Mouse (Mus musculus) small intestine, adult 2 months (tissue): ENCODE results near the gene Glt1d1. TPM values are rescaled to one million over a fixed set of nuclear protein-coding genes. Genes with fewer than 3 reads are reported as not detected.

Source experiments
- H3K27ac ChIP-seq: fragments of 200-500 bp; 2 replicates; pipeline ENCODE4 v1.5.1; 2012; ENCODE audit warnings: low read depth, low read length, control low read depth, inconsistent platforms; ENCODE audit not compliant: insufficient read depth
- H3K27me3 ChIP-seq: fragments of 200-500 bp; 2 replicates; pipeline ENCODE4 v1.6.1; 2012; ENCODE audit warnings: mild to moderate bottlenecking, moderate library complexity, low read length, inconsistent platforms; ENCODE audit not compliant: control insufficient read depth, insufficient read depth
- H3K36me3 ChIP-seq: fragments of 200-500 bp; 2 replicates; pipeline ENCODE4 v1.6.1; 2012; ENCODE audit warnings: mild to moderate bottlenecking, low read length, control low read depth, inconsistent platforms; ENCODE audit not compliant: control insufficient read depth, insufficient read depth
- H3K4me1 ChIP-seq: fragments of 200-500 bp; 2 replicates; pipeline ENCODE4 v1.6.1; 2012; ENCODE audit warnings: low read length, inconsistent platforms, mixed read lengths; ENCODE audit not compliant: control insufficient read depth, insufficient read depth, insufficient read length
- H3K4me3 ChIP-seq: fragments of 200-500 bp; 2 replicates; pipeline ENCODE4 v1.5.1; 2012; ENCODE audit warnings: low read depth, mild to moderate bottlenecking, control low read depth, inconsistent platforms, low read length, moderate library complexity
- CTCF ChIP-seq: fragments of 200-500 bp; IDR thresholded peaks from 2 replicates; pipeline ENCODE4 v1.5.1; 2012; ENCODE audit warnings: low read depth, mild to moderate bottlenecking, control low read depth, inconsistent platforms, low read length, moderate library complexity, mixed read lengths; ENCODE audit not compliant: insufficient replicate concordance, insufficient read length; ENCODE audit errors: extremely low read depth
- POLR2A ChIP-seq: fragments of 200-500 bp; IDR thresholded peaks from 2 replicates; pipeline ENCODE4 v1.6.1; 2012; ENCODE audit warnings: low read depth, mild to moderate bottlenecking, control low read depth, inconsistent platforms, low read length, moderate library complexity
- WGBS: fragments of 180-500 bp; shearing (Covaris S2); methylation state at CpG from one replicate; pipeline ENCODE4 v1.1.7; 2018; 5-methylcytosine and 5-hydroxymethylcytosine counted together
- polyA plus RNA-seq: library from polyadenylated mRNA; depleted of rRNA; stranded (reverse); fragments of >200 nt; gene quantifications from 2 replicates; pipeline ENCODE4 v1.2.3, GENCODE M21; 2012

Glt1d1 gene
- polyA plus RNA-seq, 1 experiment: 0.65 TPM

DNA sequence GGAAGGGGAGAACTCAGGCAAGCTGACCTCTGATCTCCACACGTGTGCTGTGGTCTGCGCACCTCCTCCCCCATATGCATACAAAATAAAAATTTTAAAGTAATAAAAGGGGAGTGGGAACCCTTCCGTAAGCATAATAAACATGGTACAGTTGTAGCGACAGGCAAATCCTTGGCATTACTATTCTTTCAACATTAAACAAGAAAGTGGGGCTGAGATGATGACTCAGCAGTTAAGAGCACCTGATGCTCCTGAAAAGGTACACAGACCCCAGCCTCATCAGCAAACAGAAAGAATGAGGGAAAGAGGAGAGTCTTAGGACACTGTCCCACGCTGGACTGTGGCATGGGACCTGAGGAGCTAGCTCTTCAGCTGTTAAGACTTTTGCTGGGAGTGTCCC lies 29.1 kb upstream of the Glt1d1 start:
- H3K4me3 ChIP-seq: no peak overlapping the region
- 89% methylated on average over 5 of the region's 5 CpGs for WGBS
- H3K36me3 ChIP-seq: peaks cover 66% of the 10 kb centered on the region

DNA sequence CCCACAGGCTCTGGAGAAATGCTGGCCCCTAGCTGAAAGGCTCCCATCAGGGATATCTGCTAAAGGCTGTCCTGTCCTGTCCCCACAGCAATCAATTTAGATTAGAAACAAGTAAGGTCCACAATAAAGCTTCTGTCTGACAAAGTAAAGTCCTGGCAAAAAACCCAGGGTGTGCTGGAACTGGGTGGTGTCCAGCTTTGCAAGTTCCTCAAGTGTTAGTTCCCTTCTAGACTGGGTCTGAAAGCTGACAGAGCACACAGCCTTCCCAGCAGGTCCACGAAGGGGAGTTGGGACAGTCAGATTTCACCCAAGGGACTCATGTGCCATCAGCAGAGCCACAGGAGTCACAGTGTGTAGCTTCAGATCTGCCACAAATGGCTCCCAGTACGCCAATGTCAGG lies 24.6 kb upstream of the Glt1d1 start:
- no peak overlapping the region for H3K4me3 ChIP-seq
- peaks cover 31% of the 10 kb centered on the region for H3K36me3 ChIP-seq
- H3K27ac ChIP-seq: no peak overlapping the region
- no peak for TF ChIP-seq POLR2A
- H3K27me3 ChIP-seq: no peaks in the 10 kb centered on the region
- H3K4me1 ChIP-seq: peaks cover 14% of the 10 kb centered on the region; the same call in 1 of the 2 replicates
- WGBS: 70% methylated on average over 2 of the region's 2 CpGs

More for the DNA sequence above, 29.1 kb upstream of the Glt1d1 start:
- no peak overlapping the region for H3K27ac ChIP-seq
- H3K27me3 ChIP-seq: no peaks in the 10 kb centered on the region
- TF ChIP-seq POLR2A: no peak
- no peak for TF ChIP-seq CTCF
- H3K4me1 ChIP-seq: no peaks in the 10 kb centered on the region; the same call in 1 of the 2 replicates

- Histone ChIP-seq H3K36me3 (peaks cover 15% of the 10 kb centered on the region), H3K4me1 (peaks cover 19% of the 10 kb centered on the region; the same call in 1 of the 2 replicates), H3K27ac (no peak overlapping the region), H3K27me3 (no peaks in the 10 kb centered on the region), H3K4me3 (no peak overlapping the region)
- TF ChIP-seq POLR2A: no peak
- no peak for TF ChIP-seq CTCF
- WGBS: 84% methylated on average over 7 of the region's 7 CpGs
Observed at GRCm38 (mm10) chr5:127609191-127609714, 22.8 kb upstream of the Glt1d1 start.

DNA sequence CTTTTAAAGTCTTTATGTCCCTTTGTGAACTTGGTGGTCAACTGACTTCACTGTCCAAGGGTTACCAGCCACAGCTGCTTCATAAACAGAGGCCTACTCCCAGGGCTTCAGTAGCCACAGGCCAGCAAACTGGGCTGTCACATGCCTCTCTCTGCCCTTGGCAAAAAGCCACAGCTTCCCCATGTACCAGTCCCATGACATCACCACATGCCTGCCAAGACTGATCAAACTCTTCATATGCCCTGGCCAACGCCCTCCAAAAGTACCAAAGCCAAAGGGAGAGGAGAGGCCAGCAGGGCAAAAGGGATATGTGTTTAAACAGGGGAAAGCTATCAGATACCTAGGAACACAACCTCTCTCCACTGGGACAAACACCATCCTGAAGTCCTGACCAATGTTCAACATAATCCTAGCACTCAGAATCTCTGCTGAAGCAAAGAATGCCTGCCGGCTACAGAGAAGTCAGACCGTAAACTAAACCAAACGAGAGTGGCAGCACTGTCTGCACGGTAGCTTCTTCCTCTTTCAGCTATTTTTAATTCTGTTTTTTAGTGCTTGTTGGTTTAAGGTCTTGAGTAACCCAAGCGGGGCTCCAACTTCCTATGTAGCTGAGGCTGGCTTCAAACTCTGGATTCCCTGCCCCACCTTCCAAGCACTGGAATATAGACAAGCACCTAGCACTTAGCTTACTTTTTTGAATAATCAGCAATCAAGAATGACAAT lies 21.1 kb upstream of the Glt1d1 start:
- Histone ChIP-seq H3K27ac (peak overlapping the region; percentile 64), H3K27me3 (no peaks in the 10 kb centered on the region), H3K4me3 (no peak overlapping the region), H3K36me3 (peaks cover 15% of the 10 kb centered on the region), H3K4me1 (peaks cover 29% of the 10 kb centered on the region; the same call in 1 of the 2 replicates)
- no peak for TF ChIP-seq POLR2A
- no peak for TF ChIP-seq CTCF
- 37% methylated on average over 6 of the region's 6 CpGs for WGBS

GRCm38 (mm10) chr5:127611881-127612280 lies 20.2 kb upstream of the Glt1d1 start:
- Histone ChIP-seq H3K4me3 (no peak overlapping the region), H3K27me3 (no peaks in the 10 kb centered on the region), H3K4me1 (peaks cover 33% of the 10 kb centered on the region; the same call in 1 of the 2 replicates), H3K27ac (peak overlapping the region; percentile 42; the same call in 1 of the 2 replicates), H3K36me3 (peaks cover 12% of the 10 kb centered on the region)
- 74% methylated on average over 1 of the region's 1 CpGs for WGBS
- TF ChIP-seq CTCF (no peak), POLR2A (no peak)

DNA sequence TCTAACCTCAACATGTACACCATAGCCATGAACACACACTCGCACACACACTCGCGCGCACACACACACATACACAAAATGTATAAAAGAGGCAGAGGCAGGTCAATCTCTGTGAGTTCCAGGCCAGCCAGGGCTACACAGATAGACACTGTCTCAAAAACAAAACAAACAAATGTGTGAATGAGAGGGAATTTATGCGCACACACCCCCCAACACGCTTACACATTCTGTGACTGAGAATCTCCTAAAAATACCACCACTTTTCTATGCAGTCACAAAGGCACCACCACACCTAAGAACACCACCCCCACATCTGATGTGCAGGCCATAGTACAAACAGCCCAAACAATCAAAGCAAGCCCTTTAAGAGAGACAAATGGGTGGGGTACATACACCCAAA lies 19.7 kb upstream of the Glt1d1 start:
- peaks cover 10% of the 10 kb centered on the region for H3K36me3 ChIP-seq
- H3K4me3 ChIP-seq: no peak overlapping the region
- H3K27me3 ChIP-seq: no peaks in the 10 kb centered on the region
- H3K4me1 ChIP-seq: peaks cover 33% of the 10 kb centered on the region; the same call in 1 of the 2 replicates
- H3K27ac ChIP-seq: no peak overlapping the region
- no peak for TF ChIP-seq POLR2A
- TF ChIP-seq CTCF: no peak
- WGBS: 93% methylated on average over 6 of the region's 6 CpGs

DNA sequence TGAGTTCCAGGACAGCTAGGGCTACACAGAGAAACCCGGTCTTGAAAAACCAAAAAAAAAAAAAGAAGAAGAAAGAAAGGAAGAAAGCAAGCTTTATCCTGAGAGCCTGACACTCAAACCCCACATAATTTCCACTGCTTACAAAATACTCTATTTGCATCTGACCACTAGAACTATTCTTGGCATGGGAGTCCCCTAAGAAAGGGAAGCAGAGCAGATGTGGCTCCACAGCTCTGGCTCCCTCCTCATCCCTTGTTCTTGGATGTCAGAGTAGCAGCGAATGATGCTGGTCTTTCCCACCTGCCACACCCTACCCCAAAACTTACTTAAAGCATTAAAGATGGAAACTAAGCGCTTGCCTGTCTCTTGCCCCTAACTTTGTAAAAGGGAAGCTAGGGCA lies 16.6 kb upstream of the Glt1d1 start:
- Histone ChIP-seq H3K36me3 (no peaks in the 10 kb centered on the region), H3K4me1 (peaks cover 32% of the 10 kb centered on the region; the same call in 1 of the 2 replicates), H3K27ac (no peak overlapping the region), H3K4me3 (peak overlapping the region; percentile 20; the same call in 1 of the 2 replicates), H3K27me3 (no peaks in the 10 kb centered on the region)
- TF ChIP-seq POLR2A (no peak), CTCF (no peak)
- 49% methylated on average over 3 of the region's 3 CpGs for WGBS
